Mouse (Mus musculus) embryonic facial prominence, embryonic 14.5 days (tissue): Measurements from ENCODE around the gene Tmtc2. TPM values are rescaled to one million over a fixed set of nuclear protein-coding genes. Genes with fewer than 3 reads are reported as not detected.

Source experiments
- ATAC-seq: fragments of 200-750 bp; cut with Nextera tagmentation; 2 replicates; pipeline ENCODE4 v1.8.0; 2017; ENCODE audit warnings: low read depth, moderate number of reproducible peaks, moderate TSS enrichment
- DNase-seq: peaks from one replicate; pipeline ENCODE4 v3.0.0-alpha.2; 2015; ENCODE audit warnings: low spot score
- H3K27ac ChIP-seq: fragments of 300-500 bp; sonication (generic); replicated peaks from 2 replicates; pipeline ENCODE4 v1.5.1; 2014; ENCODE audit warnings: low read depth, mild to moderate bottlenecking, low read length, moderate library complexity
- H3K27me3 ChIP-seq: fragments of 300-500 bp; sonication (generic); replicated peaks from 2 replicates; pipeline ENCODE4 v1.6.1; 2014; ENCODE audit warnings: low read length; ENCODE audit not compliant: control insufficient read depth, insufficient read depth
- H3K36me3 ChIP-seq: fragments of 300-500 bp; sonication (generic); 2 replicates; pipeline ENCODE4 v1.6.1; 2014; ENCODE audit warnings: low read length, mixed read lengths; ENCODE audit not compliant: control insufficient read depth, insufficient read depth
- H3K4me1 ChIP-seq: fragments of 300-500 bp; sonication (generic); 2 replicates; pipeline ENCODE4 v1.6.1; 2014; ENCODE audit warnings: antibody characterized with exemption, low read length; ENCODE audit not compliant: control insufficient read depth, insufficient read depth
- H3K4me2 ChIP-seq: fragments of 300-500 bp; sonication (generic); 2 replicates; pipeline ENCODE4 v1.6.1; 2014; ENCODE audit warnings: low read depth, mild to moderate bottlenecking, low read length, moderate library complexity, mixed read lengths
- H3K4me3 ChIP-seq: fragments of 300-500 bp; sonication (generic); 2 replicates; pipeline ENCODE4 v1.5.1; 2014; ENCODE audit warnings: low read depth, mild to moderate bottlenecking, low read length
- H3K9ac ChIP-seq: fragments of 300-500 bp; sonication (generic); 2 replicates; pipeline ENCODE4 v1.6.1; 2014; ENCODE audit warnings: low read depth, mild to moderate bottlenecking, low read length, moderate library complexity, mixed read lengths
- H3K9me3 ChIP-seq: fragments of 300-500 bp; sonication (generic); 2 replicates; pipeline ENCODE4 v1.6.1; 2016; ENCODE audit warnings: low read length; ENCODE audit not compliant: control insufficient read depth
- WGBS: fragments of 180-500 bp; shearing (Covaris S2); extraction: QIAGEN DNeasy Blood & Tissue Kit; methylation state at CpG from one replicate; pipeline ENCODE4 v1.1.7; 2014; 5-methylcytosine and 5-hydroxymethylcytosine counted together
- polyA plus RNA-seq: library from polyadenylated mRNA; unstranded; fragments of >200 nt; fragmentation: Nextera tagmentation; extraction: Ambion mirVana; gene quantifications from 2 replicates; pipeline ENCODE4 v1.2.1, GENCODE M21; 2014

Gene Tmtc2
- polyA plus RNA-seq, 1 experiment from 2014 or later: 9.4 TPM

GRCm38 (mm10) chr10:105200092-105200491 lies 374.2 kb downstream of the Tmtc2 start:
- H3K9me3 ChIP-seq: no peaks in the 10 kb centered on the region
- H3K27me3 ChIP-seq: no peaks in the 10 kb centered on the region
- no peaks in the 10 kb centered on the region for H3K36me3 ChIP-seq
- peak; percentile 16 for DNase-seq
- H3K9ac ChIP-seq: no peak overlapping the region
- no peak overlapping the region for H3K27ac ChIP-seq
- H3K4me1 ChIP-seq: no peaks in the 10 kb centered on the region
- H3K4me2 ChIP-seq: no peak overlapping the region
- 63% methylated on average over 4 of the region's 4 CpGs for WGBS
- H3K4me3 ChIP-seq: no peak overlapping the region
- ATAC-seq: peak; percentile 41; the same call in 1 of the 2 replicates

GRCm38 (mm10) chr10:105199515-105199914 lies 374.7 kb downstream of the Tmtc2 start:
- no peak for ATAC-seq
- Histone ChIP-seq H3K27ac (no peak overlapping the region), H3K27me3 (no peaks in the 10 kb centered on the region), H3K36me3 (no peaks in the 10 kb centered on the region), H3K4me3 (no peak overlapping the region), H3K9me3 (no peaks in the 10 kb centered on the region), H3K4me2 (no peak overlapping the region), H3K9ac (no peak overlapping the region), H3K4me1 (no peaks in the 10 kb centered on the region)
- WGBS: 77% methylated on average over 5 of the region's 5 CpGs
- no peak for DNase-seq

GRCm38 (mm10) chr10:105195377-105195776 lies 378.9 kb downstream of the Tmtc2 start:
- no peaks in the 10 kb centered on the region for H3K36me3 ChIP-seq
- ATAC-seq (no peak), DNase-seq (no peak)
- H3K4me2 ChIP-seq: no peak overlapping the region
- H3K27me3 ChIP-seq: no peaks in the 10 kb centered on the region
- no peak overlapping the region for H3K4me3 ChIP-seq
- no peak overlapping the region for H3K9ac ChIP-seq
- WGBS: 95% methylated on average over 2 of the region's 2 CpGs
- no peaks in the 10 kb centered on the region for H3K9me3 ChIP-seq
- H3K27ac ChIP-seq: no peak overlapping the region
- no peaks in the 10 kb centered on the region for H3K4me1 ChIP-seq

GRCm38 (mm10) chr10:105193756-105194460 lies 380.3 kb downstream of the Tmtc2 start:
- Histone ChIP-seq H3K4me3 (no peak overlapping the region), H3K9me3 (no peaks in the 10 kb centered on the region), H3K27me3 (no peaks in the 10 kb centered on the region), H3K9ac (no peak overlapping the region), H3K4me1 (no peaks in the 10 kb centered on the region), H3K36me3 (no peaks in the 10 kb centered on the region), H3K4me2 (no peak overlapping the region), H3K27ac (no peak overlapping the region)
- 56% methylated on average over 4 of the region's 4 CpGs for WGBS
- ATAC-seq (no peak), DNase-seq (no peak)

- ATAC-seq (no peak), DNase-seq (no peak)
- no peak overlapping the region for H3K27ac ChIP-seq
- no peak overlapping the region for H3K4me2 ChIP-seq
- no peak overlapping the region for H3K9ac ChIP-seq
- 95% methylated on average over 2 of the region's 2 CpGs for WGBS
- H3K4me1 ChIP-seq: no peaks in the 10 kb centered on the region
- no peaks in the 10 kb centered on the region for H3K36me3 ChIP-seq
- no peaks in the 10 kb centered on the region for H3K9me3 ChIP-seq
- H3K27me3 ChIP-seq: no peaks in the 10 kb centered on the region
- no peak overlapping the region for H3K4me3 ChIP-seq
These were observed 382.2 kb downstream of the Tmtc2 start for GRCm38 (mm10) chr10:105192071-105192470.

- H3K27ac ChIP-seq: no peak overlapping the region
- H3K4me3 ChIP-seq: no peak overlapping the region
- ATAC-seq (no peak), DNase-seq (no peak)
- no peaks in the 10 kb centered on the region for H3K36me3 ChIP-seq
- no peaks in the 10 kb centered on the region for H3K4me1 ChIP-seq
- H3K9ac ChIP-seq: no peak overlapping the region
- WGBS: 70% methylated on average over 4 of the region's 4 CpGs
- no peaks in the 10 kb centered on the region for H3K9me3 ChIP-seq
- H3K4me2 ChIP-seq: no peak overlapping the region
- no peaks in the 10 kb centered on the region for H3K27me3 ChIP-seq
These were observed 384.5 kb downstream of the Tmtc2 start for GRCm38 (mm10) chr10:105189746-105190145.

DNA sequence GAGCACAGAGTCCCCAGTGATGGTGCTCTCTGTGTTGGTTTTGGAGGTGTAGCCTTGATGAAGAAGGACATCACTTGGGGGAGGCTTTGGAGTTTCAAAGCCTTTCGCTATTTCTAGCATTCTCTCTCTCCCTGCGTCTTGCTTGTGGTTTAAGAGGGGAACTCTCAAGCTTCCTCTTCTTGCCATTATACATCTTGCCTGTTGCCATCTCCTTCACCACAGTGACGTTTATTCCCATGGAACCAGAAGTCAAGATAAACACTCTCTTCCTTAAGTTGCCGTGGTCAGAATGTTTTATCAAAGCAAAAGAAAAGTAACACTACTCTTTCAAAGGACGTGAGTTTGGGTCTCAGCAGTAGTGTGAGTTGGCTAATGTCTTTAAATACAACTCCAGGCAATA lies 387.6 kb downstream of the Tmtc2 start:
- H3K9ac ChIP-seq: no peak overlapping the region
- no peaks in the 10 kb centered on the region for H3K9me3 ChIP-seq
- no peaks in the 10 kb centered on the region for H3K36me3 ChIP-seq
- ATAC-seq (no peak), DNase-seq (no peak)
- WGBS: 88% methylated on average over 5 of the region's 5 CpGs
- no peaks in the 10 kb centered on the region for H3K4me1 ChIP-seq
- no peak overlapping the region for H3K4me3 ChIP-seq
- no peak overlapping the region for H3K4me2 ChIP-seq
- no peak overlapping the region for H3K27ac ChIP-seq
- no peaks in the 10 kb centered on the region for H3K27me3 ChIP-seq

- Histone ChIP-seq H3K4me3 (no peak overlapping the region), H3K27ac (no peak overlapping the region)
- DNase-seq: no peak
These were observed 405.7 kb downstream of the Tmtc2 start for GRCm38 (mm10) chr10:105168443-105169102.

DNA sequence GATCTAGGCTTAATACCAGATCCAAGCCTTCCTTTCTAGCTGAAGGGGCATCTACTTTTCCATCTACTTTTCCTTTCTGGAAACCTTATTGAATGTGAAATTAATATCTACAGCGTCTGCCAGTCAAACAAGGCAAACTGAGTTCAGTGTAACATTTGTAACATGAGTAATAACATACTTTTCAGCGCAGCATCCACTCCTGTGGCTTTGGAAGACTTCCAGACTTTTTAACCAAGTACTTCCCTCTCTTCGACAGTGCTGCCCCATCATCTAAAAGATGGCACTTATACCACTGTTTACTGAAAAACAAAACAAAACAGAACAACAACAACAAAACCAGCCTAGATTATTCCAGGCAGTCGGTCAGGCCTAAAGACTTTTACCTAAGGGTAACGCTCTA lies 409.0 kb downstream of the Tmtc2 start:
- DNase-seq (peak; percentile 72), ATAC-seq (no peak)
- whole genome bisulfite sequencing: 50% methylated on average over 5 of the region's 5 CpGs

More at GRCm38 (mm10) chr10:105168443-105169102, 405.7 kb downstream of the Tmtc2 start:
- no peak for ATAC-seq
- H3K36me3 ChIP-seq: no peaks in the 10 kb centered on the region
- H3K27me3 ChIP-seq: no peaks in the 10 kb centered on the region
- no peak overlapping the region for H3K9ac ChIP-seq
- H3K4me1 ChIP-seq: peaks cover 9% of the 10 kb centered on the region
- H3K4me2 ChIP-seq: no peak overlapping the region
- WGBS: 65% methylated on average over 5 of the region's 5 CpGs
- H3K9me3 ChIP-seq: no peaks in the 10 kb centered on the region

More for the DNA sequence above, 409.0 kb downstream of the Tmtc2 start:
- H3K9me3 ChIP-seq: no peaks in the 10 kb centered on the region
- H3K36me3 ChIP-seq: no peaks in the 10 kb centered on the region
- peaks cover 9% of the 10 kb centered on the region for H3K4me1 ChIP-seq
- H3K9ac ChIP-seq: no peak overlapping the region
- no peaks in the 10 kb centered on the region for H3K27me3 ChIP-seq
- H3K4me2 ChIP-seq: no peak overlapping the region
- no peak overlapping the region for H3K27ac ChIP-seq
- H3K4me3 ChIP-seq: no peak overlapping the region
